Mouse (Mus musculus): ENCODE results near the gene Cyp26b1. TPM values are rescaled to one million over a fixed set of nuclear protein-coding genes. Genes with fewer than 3 reads are reported as not detected.
"Not testable (repeated sequence)": the region's sequence is repeated elsewhere in the genome, so short reads cannot be mapped to it uniquely, and the experiment has no call there.

Cyp26b1 gene
- total RNA-seq (2022), result 10 to 100 TPM in 2 of 4 experiments, 1 to 10 TPM in 2; 8.4 to 10.5 (median 9.3) TPM

DNA sequence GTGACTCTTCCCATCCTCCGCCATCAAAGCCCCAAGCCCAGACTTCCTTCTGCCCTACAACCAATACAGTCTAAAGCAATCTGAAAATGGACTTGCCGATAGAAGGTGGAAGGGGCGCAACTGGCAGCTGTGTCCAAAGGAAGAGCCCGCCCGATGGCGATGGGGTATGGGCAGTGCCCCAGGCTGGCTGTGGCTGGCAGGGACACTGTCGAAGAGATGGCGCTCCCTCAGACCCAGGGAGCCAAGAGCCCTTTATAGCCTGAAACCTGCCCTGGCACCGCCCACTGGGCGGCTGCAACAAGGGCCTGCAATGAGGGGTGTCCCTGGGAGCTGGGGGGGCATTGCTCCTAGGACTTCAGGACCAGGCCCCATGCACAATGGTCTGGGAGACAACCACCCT is at the start of gene Cyp26b1:
TSS of gene Cyp26b1 (minus strand) at position 216 of the 400 bp plus-strand sequence.
- DNase-seq (ENCODE audit: low spot score in 2 of 2), result no peak

DNA sequence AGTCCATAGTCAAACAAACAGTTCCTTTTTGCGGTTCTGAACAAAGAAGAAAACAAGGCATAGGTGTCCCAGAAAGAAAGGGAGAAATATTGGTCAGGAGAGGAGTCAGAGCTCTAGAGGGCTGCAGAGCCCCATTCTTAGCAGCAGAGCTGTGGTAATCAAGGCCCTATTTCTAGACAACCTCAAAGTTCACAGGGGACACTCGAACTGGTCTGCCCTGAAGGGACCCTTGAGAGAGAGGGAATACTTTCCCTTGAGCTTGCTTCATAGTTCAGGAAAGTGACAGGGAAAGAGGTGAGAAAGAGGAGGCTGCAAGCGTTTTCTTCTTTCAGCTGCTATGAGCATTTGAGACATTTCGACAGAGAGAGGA is 47.3 kb upstream of the Cyp26b1 start:
- DNase-seq (ENCODE audit: low spot score in 2 of 2), result no peak

DNA sequence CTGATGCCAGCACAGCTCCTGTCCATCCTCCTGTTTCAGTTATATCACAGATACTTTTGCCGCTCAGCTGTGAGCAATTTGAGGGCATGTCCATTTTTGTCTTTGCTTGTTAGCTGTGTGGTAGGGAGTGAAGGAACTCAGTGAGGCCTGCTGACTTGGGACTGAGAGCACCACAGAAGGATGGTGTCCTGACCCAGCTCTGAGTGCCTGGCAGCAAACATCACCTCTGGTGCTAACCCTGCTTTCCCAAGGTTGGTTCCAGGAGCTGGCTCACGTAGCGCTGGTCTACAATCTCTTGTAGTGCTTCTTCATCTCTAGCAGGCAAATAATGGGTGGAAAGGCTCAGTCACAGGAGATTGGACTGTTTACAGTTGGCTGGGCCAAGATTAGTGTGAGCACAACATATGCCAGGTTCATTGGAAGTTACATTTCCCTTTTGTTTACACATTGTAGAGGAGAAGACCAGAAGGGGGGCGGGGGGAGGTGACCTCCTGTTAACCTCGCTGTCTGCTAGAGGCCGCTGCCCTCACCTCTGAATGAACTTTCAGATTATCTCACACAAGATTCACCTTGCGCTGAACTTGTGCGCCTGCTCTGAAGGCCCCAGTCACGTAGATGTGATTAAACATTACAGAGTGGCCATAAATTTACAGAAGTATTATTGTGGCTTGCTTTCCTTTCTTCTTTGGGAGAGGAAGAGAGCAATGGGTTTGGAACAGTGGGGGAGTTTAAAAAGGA is 46.8 kb upstream of the Cyp26b1 start:
- DNase-seq (ENCODE audit: low spot score in 2 of 2), result no peak

DNA sequence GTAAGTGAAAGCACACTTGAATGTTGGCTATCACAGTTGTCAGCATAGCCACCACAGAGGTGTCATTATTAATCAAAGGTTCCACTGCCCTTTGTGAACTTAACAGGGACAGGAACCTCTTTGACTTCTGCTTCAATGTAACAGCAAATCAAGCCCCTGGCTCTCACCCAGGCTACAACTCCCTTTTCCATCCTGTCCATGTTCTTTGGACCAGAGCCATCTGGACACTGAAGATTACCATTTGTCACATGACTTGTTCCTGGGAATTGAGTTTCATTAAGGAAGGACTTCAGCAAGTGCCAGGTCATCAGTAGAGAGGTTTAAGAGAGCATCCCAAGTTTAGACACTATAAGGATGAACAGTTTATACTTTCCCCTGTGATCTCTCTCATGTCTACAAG is 44.5 kb upstream of the Cyp26b1 start:
- no peak for DNase-seq (ENCODE audit: low spot score in 2 of 2)

DNA sequence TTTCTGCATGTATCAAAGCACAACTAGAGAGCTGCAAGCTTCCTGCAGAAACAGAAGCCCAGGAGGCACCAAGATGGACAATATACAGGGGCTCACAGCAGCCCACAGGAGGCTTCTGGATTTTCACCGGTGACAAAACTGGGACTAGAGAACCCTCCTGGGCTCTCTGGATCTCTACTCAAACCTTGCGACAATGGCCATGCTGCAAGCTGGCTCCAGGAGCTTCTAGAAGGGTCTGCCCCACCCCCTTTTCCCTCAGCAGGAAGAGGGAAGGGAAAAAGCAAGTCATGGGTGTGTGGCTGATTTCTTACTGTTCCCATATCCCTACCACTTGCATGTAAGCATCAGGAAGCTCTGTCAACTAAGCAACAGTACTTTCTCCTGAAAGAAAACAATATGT is 37.9 kb upstream of the Cyp26b1 start:
- DNase-seq (ENCODE audit: low spot score in 2 of 2), result no peak

DNA sequence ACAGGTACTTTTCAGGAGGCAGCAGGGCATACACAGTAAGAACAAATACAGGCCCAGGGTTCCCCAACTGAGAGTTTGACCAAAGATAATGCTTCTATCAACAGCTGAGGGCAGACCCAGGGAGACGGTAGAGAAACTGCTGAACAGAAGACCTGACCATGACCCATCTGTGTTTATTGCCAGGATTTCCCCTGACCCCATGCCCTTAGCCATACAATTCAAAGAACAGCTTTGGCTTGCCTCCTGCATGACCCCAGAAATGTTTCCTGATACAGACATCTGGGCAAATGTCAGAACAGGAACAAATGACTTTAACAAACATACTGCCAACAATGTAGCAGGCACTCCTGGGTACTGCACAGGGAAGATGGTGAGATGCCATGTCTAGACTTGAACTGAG is 36.6 kb upstream of the Cyp26b1 start:
- no peak for DNase-seq (ENCODE audit: low spot score in 2 of 2)

DNA sequence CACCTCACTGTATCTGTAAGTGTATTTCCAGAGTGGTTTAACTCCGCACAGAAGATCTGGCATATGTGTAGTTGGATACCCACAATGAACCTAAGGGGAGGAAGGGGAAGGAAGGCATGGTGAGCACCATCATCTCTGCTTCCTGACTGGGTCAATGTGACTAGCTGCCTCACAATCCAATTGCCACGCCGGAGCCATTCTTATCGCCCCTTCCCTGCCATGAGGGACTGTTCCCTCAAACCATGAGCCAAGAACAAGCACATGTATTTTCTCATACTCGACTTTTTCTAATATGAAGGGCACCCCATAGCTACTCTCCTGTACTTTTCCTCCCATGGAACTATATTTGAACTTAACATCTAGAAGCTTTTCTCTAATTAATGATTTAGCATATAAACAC is 35.1 kb upstream of the Cyp26b1 start:
- no peak for DNase-seq (ENCODE audit: low spot score in 2 of 2)

DNA sequence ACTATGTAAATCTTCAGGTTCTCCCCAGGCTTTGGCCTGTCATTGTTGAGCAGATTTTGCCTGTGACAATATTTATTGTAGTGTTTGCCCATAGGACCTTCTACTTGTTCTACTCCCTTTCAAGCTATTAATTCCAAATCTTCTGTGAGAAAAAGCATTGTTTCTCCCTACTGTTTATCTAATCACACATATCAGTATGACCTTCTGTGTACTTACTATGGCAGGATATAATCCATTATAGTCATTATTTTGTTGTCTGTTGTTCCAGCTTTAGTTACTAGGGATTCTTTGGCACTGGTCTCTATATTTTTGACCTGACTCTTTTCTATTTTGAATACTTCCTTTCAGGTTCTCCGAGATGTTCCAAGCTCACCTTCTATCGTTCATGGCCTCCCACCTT is 32.7 kb upstream of the Cyp26b1 start:
- no peak for DNase-seq (ENCODE audit: low spot score in 2 of 2)

DNA sequence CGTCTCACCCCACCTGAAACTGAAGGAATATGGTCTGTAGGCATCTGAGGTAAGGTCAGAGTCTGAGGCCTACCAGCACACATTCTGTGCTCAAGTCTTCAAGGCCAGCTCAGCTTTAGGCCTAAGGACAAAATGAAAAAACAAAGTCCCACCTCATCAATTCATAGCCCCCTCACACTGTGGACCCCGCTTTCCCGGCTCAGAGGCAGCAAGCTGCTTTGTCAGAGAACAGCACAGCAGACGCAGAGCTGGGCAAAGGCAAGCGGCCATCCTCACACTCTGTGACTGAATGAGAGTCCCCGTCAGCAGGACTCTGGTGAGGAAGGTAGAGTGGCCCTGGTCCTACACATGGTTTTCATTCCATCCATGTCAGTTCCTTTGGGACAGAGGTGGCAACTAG is 25.5 kb upstream of the Cyp26b1 start:
- DNase-seq (ENCODE audit: low spot score in 2 of 2), result no peak

DNA sequence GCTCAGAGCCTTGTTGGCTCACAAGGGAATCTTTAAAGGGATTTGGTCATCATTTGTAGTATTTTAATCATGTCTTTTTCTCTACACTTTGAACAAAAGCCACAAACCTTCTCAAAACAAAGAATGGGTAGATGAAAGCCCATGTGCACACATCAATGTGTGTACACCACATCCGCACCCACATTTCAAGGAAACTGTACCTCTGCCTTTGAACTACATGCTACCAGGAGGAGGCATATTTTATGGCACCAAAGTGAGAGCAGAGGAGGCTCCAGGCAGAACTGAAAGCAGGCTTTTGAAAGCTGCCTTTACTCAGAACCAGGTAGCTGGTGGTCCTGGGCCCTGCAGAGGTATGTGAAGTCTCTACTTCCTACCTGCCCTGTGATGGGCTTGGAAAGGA is 23.3 kb upstream of the Cyp26b1 start:
- no peak for DNase-seq (ENCODE audit: low spot score in 2 of 2)

DNA sequence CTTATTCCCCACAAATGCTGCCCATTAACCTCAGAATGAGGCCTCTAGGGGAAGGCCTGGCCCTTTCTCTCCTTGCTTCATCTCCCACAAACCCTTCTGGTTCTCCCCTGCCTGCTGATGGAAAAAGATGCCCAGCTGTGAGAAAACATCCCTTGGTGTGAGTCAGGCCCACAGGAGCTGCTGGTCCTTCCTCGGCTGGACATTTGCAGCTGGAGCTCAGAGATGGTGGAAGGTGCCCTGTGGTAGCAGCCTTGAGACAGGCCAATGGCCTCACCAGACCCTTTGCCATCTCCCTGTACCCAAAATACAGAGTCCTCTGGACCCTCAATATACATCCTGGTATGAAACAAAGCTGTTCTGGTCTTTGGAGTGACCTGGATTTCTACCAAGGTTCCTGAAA is 22.9 kb upstream of the Cyp26b1 start:
- no peak for DNase-seq (ENCODE audit: low spot score in 2 of 2)

DNA sequence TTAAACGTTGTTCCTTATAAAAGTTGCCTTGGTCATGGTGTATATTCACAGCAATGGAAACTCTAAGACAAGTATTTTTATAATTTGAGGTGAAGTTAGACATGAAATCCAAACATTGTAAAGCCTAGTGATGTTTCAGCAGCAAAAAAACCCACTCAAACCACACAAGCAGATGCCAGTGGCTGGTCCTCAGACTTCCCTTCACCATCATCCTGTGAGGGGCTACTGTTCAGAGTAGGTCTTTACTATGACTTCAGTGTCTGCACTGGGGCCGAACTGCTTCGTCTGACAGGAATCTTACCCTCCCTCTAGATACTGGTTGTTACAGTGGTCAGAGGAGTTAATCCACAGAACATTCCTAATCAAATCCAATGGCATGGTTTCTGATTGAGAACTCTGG is 19.9 kb upstream of the Cyp26b1 start:
- no peak for DNase-seq (ENCODE audit: low spot score in 2 of 2)

DNA sequence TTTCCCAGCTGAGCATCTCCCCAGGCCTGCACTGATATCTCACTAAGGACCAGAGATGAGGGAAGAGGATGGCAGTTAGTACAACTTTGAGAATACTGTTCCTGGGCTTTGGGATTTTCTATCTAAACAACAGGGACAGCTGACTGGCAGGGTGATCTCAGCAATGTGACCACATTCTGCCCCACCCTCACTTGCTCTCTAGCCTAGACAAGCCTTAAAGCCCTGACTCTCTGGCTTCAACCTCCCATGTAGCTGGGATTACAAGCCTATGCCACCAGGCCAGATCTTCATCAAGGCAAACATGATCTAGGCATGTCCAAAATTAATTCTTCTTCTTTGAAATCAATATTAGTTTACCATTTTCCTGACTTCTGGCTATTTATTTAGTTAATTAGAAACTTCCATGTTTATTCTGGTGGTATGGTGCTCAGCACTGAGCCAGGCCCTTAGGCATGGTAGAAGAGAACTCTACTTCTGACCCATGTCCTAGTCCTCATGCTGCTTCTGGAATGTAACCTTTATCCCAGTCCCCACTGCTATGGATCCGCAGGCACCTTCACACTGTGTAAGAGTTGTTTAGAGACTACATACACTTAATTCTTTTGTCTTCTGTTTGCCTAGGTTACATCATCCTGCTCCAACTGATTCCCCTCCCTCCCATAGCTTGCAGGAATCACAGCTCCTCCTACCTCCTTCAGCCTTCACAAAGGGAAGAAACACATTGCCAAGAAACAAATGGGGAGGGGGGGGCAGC is 7.6 kb upstream of the Cyp26b1 start:
- DNase-seq (ENCODE audit: low spot score in 2 of 2), result no peak

DNA sequence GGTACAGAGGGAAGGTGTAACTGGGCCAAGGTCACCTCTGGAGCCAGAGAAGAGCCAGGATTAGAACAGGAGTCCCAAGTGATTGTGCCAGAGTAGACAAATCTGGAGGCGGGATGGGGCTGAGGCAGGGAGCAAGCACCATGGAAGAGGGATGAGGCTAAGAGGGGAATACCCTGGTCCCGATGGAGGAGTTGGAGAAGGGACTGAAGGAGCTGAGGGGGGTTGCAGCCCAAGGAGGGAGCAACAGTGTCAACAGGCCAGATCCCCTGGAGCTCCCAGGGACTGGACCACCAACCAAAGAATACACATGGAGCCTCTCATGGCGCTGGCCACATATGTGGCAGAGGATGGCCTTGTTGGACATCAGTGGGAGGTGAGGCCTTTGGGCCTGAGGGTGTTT is 5.6 kb upstream of the Cyp26b1 start:
- DNase-seq (ENCODE audit: low spot score in 2 of 2), result not testable (repeated sequence)

DNA sequence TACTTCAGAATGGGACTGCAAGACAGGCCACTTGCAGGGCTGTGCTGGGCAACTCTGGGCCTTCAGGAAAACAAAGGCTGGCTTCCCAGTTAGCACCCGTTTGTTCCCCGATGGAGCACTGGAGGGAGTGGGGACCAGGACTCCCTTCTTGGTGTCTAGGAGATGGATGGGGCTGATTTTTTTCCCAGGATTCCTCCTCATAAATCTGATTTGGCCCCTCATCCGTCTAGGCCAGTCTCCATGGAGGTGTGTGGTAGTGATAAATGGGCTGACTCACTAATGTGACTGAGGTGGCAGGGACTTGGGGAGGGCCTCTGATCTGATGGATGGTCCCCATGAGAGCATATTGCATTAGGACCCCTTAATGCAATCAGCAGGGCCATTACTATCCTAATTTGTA is 5.0 kb upstream of the Cyp26b1 start:
- DNase-seq (ENCODE audit: low spot score in 2 of 2), result no peak

DNA sequence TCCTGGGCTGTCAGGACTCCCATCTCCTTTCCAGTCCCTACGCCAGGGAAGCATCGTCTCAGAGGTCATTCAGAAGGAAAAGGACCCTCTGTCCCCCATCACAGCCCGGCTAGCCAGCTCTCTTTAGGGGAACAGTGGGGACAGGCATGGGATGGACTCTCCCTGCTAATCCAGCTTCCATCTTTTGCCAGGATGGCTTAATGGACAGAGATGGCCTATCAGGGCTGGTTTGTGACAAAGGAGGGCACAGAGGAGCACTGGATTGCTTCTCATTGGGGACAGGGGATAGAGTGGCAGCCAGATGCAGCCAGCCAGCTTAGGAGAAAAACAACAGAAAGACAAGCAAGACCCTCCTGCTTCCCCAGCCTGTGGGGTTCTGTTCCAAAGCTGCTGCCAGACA is 918 bp upstream of the Cyp26b1 start:
- DNase-seq (ENCODE audit: low spot score in 2 of 2), result no peak

DNA sequence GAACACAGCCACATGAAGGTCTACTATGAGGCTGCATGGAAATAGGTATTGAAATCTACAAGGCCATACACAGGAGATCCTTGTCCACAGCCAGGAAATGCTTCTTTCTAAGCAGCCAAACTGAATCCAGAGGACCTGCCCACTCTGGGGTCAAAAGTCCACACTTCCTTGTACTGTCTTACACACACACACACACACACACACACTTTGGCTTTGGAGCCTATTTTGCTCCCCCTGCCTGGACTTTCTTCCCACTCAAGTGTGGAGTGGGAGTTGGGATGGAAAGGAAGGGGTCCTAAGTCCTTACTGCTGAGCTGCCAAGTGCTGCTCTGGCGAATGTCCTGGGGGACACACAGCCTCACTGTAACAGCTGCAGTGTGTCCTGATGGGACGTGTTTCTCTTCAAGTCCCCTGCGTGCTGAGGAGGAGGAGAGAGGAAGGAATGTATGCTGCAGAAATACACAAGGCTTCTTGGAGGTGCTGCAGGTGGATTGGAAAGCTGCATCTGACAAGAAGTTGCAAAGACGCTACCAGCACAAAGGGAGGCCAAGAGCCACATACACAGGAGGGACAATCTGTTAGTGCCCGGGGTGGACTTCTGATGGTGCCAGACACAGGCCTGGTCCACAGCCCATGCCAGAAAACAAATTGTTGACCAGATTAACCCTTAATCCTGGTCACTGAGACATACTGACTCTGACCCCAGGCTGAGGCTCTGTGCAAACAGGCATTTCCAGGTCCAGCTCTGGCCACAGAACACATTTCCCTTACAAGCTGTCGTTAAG is 2.6 kb downstream of the Cyp26b1 start:
- no peak for DNase-seq (ENCODE audit: low spot score in 2 of 2)

DNA sequence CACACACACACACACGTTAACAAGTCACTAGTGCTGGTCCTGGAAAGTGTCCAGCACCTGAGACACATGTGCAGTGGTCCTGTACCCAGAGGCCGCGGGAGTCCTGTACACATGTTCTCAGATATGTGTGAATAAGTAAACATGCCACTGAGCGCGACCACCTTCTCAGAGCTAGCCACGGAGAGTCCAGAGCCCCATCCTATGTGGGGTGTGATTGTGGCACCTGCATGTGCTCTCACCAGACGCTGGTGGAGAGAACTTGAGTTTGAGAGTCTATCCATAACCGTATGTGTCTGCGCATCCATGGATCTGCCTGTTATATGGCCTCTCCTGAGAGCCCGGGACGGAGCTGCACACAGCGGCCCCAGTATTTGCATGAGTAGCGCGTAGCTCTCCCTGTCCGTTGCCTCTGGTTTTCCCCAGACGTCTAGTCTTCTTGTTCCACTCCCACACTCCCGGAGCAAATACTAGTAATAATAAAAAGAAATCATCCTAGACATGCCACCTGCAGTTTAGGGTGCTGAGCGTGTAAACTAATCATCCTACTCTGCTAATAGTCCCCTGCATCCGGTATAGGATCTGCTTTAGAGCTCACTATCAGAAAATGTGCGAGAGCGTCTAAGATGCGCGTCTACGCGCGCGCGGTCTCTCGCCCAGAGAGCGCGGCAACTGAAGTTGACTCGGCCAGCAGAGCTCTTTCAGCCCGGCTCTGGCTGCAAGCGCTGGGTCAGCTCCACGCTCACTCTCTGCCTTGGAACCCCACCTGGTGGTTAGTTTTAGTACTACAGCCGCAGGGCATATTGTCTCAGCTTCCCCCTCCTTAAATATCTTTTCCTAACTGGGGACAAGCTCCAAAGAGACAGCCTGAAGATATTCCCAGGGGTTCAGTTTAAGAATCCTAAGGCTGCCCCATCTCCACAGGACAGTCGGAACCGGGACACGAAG is 3.7 kb downstream of the Cyp26b1 start:
- DNase-seq (ENCODE audit: low spot score in 2 of 2), result peak; percentile 52 to 85

DNA sequence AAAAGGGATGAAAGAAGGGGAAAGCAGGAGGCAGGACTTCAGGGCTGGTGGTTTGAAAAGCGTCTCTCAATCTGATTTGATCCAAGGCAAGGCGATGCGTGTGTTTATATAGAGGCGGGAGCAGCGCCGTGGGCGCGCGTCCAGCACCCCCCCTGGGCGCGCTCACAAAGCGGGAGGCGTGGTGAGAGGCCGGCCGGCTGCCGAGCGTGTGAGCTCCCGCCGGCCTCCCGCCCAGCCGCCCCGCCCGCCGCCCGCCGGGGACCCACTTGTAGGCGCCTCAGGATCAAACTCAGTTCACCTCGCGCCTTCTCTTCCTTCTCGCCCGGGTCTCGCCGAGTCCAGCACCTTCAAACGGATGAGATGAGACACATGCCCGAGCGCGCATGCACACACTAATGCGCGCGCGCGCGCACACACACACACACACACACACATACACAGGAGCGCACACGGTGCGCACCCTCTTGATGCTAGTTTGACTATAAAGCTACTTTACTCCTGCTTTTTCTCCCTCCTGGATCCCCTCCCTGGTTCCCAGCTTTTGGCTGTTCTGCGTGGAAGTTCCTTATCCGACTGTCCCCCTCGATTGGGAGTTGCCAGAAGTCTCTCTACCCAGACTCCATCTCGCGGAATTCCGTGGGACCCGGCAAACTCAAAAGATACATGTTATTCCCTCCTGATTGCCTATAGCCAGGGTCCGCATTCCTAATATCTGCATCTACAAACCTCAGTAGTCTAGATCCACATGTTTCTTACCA is 4.6 kb downstream of the Cyp26b1 start:
- no peak for DNase-seq (ENCODE audit: low spot score in 2 of 2)

DNA sequence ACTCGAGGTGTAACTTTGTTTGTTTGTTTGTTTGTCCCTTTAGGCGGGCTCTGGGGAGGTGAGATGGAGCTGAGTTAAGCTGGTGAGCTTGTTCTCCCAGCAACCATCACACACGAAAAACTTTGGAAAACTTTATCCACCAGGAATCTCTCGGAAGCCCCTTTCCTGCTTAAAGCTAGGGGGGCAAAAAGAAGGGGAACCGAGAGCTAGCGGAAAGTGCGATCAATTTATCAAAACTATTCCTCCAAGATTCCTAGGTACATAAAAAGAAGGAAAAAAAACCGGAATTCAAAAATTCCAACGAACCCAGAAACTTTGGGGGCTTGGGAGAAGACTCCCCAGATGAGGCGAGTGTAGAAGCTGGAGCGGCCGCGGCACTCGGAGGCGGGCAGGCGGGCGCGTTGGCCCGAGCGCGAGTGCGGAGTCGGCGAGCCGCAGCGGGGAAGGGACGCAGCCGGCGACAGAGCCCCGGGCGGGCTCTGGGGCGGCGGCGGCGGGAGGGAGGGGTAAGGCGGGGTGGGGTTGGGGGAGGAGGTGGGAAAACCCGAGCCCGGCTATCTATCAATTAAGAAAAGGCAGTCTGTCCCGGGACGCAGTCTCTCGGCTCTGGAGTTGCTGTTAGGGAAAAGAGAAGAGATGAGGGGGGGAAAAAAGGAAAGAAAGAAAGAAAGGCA is 5.3 kb downstream of the Cyp26b1 start:
- no peak for DNase-seq (ENCODE audit: low spot score in 2 of 2)

Measured in layer of hippocampus, adult 8-10 months (tissue).